Mouse (Mus musculus) megakaryocyte, embryonic 14.5 days (primary cell): Measurements from ENCODE around the gene Nmbr. TPM values are rescaled to one million over a fixed set of nuclear protein-coding genes. Genes with fewer than 3 reads are reported as not detected.

Source experiments
- H3K27me3 ChIP-seq: replicated peaks from 2 replicates; pipeline ENCODE3; 2012; ENCODE audit warnings: inconsistent platforms
- H3K36me3 ChIP-seq: replicated peaks from 2 replicates; pipeline ENCODE3; 2012; ENCODE audit warnings: low read length, inconsistent platforms, mixed read lengths
- H3K4me1 ChIP-seq: 2 replicates; pipeline ENCODE4 v1.6.1; 2012; ENCODE audit warnings: inconsistent platforms
- H3K4me3 ChIP-seq: replicated peaks from 2 replicates; pipeline ENCODE3; 2012; ENCODE audit warnings: moderate library complexity, mild to moderate bottlenecking, inconsistent platforms
- H3K9me3 ChIP-seq: 2 replicates; pipeline ENCODE4 v1.6.1; 2012; ENCODE audit warnings: inconsistent platforms
- FLI1 ChIP-seq: IDR thresholded peaks from 2 replicates; pipeline ENCODE4 v1.6.1; 2012; ENCODE audit warnings: low read length, inconsistent platforms, mixed read lengths
- GATA1 ChIP-seq: IDR thresholded peaks from 3 replicates; pipeline ENCODE4 v1.6.1; 2012; ENCODE audit warnings: mixed read lengths, low read length, inconsistent platforms, borderline replicate concordance
- polyA plus RNA-seq: library from polyadenylated mRNA; stranded (reverse); fragments of >175 nt; gene quantifications from 2 replicates; pipeline ENCODE4 v1.2.3, GENCODE M21; 2012; ENCODE audit warnings: low replicate concordance; ENCODE audit not compliant: insufficient read depth

Nmbr gene
- polyA plus RNA-seq, 1 experiment = not detected

DNA sequence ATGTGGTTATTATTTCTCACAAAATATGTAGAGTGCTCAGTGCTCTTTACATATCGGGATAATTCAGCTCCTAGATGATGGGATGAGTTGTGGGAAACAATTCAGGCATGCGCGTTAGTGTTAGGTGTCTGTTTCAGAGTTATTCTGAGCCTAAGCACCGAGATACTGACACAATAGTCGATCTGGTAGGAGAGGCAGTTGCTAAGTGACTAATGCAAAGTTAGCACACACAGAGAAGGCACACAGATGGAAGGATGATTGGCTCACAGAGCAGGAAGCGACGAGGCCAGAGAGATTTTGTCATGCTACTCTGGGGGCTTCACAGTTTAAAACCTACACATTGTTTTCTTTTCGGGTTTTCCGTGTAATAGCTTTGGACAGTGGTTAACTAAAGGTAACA is 20.3 kb downstream of the Nmbr start:
- Histone ChIP-seq H3K27me3 (no peaks in the 10 kb centered on the region), H3K4me3 (no peak overlapping the region), H3K36me3 (no peaks in the 10 kb centered on the region), H3K9me3 (no peaks in the 10 kb centered on the region), H3K4me1 (no peaks in the 10 kb centered on the region)
- no peak for TF ChIP-seq GATA1
- TF ChIP-seq FLI1 = no peak

DNA sequence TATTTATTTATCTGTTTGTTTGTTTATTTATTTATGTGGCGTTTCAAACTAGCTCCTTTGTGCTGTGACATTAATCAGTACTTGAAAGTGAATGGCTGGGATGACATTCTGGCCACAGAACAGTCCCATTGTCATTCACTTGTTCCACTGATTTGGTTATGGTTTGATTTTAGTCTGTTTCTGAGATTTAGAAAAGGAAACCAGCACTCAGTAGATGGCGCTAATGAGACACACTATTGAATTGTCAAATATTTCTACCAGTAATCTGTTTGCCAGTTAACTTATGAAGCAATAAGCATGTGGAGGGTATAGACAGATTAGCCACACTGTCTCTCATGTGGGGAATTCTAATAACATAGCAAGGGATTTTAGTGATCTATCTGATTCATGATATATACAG is 28.9 kb downstream of the Nmbr start:
- Histone ChIP-seq H3K4me3 (no peak overlapping the region), H3K27me3 (no peaks in the 10 kb centered on the region), H3K9me3 (no peaks in the 10 kb centered on the region; the same call in 1 of the 2 replicates), H3K36me3 (no peaks in the 10 kb centered on the region), H3K4me1 (no peaks in the 10 kb centered on the region)
- TF ChIP-seq GATA1 = no peak

DNA sequence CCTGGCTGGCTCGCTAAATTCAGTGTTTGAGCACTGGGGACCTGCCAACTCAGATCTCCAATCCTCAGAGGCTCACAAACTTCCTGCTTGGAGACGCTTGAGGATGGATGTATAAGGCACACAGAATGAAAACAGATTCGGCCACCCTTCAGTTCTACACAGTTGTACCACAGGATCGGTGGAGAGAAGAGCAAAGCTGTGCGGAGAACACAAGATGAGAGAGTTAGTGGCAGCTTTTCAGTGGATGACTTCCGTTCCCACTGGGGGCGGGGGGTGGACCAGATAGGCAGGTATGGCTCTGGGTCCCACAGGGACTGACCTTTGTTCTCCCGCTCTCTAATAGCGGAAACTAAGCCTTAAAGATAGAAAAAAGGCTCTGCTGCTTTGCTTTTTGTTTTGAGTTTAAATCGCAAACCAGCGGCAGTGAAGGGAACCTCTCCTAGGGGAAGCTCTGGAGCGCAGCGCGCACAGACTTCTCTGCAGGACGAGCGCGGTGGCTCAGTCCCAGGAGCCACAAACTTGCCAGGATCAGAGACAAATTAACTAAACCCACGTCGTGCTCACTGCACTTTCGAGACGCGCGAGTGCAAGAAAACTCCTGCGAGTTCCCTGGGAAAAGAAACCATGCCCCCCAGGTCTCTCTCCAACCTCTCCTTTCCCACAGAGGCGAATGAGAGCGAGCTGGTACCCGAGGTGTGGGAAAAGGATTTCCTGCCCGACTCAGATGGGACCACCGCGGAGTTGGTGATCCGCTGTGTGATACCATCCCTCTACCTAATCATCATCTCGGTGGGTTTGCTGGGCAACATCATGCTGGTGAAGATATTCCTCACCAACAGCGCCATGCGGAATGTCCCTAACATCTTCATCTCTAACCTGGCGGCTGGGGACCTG is 54.5 kb downstream of the Nmbr start:
- TF ChIP-seq FLI1 = no peak
- no peak for TF ChIP-seq GATA1
- Histone ChIP-seq H3K4me1 (peaks cover 10% of the 10 kb centered on the region), H3K27me3 (peaks cover 14% of the 10 kb centered on the region), H3K36me3 (no peaks in the 10 kb centered on the region), H3K4me3 (peak overlapping the region; percentile 77), H3K9me3 (no peaks in the 10 kb centered on the region)

DNA sequence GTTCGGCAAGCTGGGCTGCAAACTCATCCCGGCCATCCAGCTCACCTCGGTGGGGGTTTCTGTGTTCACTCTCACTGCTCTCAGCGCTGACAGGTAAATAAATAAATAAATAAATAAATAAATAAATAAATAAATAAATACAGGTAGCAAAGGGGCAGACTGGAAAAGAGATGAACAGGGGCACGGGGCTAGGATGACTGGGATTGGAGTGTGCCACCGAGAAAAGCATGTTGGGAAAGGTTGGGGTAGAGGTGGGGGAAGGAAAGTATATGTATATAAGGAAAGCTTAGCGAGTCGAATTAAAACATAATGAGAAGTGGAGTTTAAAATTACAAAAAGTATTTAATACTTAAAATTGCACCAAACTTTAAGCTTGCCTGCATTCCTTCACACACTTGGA is 55.2 kb downstream of the Nmbr start:
- no peaks in the 10 kb centered on the region for H3K9me3 ChIP-seq
- no peaks in the 10 kb centered on the region for H3K36me3 ChIP-seq
- H3K4me3 ChIP-seq = peak overlapping the region; percentile 77
- TF ChIP-seq GATA1 (no peak), FLI1 (no peak)
- peaks cover 14% of the 10 kb centered on the region for H3K27me3 ChIP-seq
- peaks cover 10% of the 10 kb centered on the region for H3K4me1 ChIP-seq

DNA sequence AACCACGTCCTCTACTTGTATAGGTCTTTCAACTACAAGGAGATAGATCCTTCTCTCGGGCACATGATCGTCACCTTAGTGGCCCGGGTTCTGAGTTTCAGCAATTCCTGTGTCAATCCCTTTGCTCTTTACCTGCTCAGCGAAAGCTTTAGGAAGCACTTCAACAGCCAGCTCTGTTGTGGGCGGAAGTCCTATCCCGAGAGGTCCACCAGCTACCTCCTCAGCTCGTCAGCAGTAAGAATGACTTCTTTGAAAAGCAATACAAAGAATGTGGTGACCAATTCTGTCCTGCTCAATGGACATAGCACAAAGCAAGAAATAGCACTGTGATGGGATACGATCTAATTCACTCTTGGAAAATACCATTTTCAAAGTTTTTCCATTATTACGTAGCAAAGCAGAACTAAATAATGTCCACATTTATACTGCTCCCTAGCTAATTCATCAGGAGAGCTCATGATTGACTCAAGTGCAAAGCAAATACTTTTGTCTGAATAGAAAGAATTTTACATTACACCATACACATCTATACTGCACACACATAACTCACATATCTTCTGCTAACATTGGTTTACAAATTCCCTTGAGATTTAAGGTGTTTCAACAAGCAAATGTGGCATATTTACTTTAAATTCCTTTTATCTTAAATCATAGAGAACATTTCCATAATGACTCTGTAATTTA is 65.0 kb downstream of the Nmbr start:
- H3K4me1 ChIP-seq = no peaks in the 10 kb centered on the region
- H3K9me3 ChIP-seq = no peaks in the 10 kb centered on the region
- no peaks in the 10 kb centered on the region for H3K36me3 ChIP-seq
- no peaks in the 10 kb centered on the region for H3K27me3 ChIP-seq
- TF ChIP-seq GATA1 (no peak), FLI1 (no peak)
- no peak overlapping the region for H3K4me3 ChIP-seq

DNA sequence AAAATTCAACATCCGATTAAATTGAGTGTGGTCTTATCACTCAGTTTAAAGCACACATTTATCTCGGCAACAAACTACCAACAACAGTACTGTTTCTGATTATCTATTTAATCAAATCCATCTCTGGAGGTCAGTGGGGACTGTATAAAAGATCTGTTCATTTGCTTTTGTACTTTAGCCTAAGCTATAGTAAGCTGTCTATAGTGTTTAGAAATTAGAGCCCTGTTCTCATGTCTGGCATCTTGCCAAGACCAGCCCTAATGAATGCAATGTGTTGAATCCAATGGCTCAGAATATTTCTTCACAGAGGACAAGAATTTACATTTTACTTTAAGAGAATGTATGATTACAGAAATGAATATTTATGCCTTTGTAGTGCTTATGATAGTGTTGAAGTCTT is 69.1 kb downstream of the Nmbr start:
- TF ChIP-seq FLI1 (no peak), GATA1 (no peak)
- H3K4me3 ChIP-seq = no peak overlapping the region
- peaks cover 5% of the 10 kb centered on the region; the same call in 1 of the 2 replicates for H3K9me3 ChIP-seq
- no peaks in the 10 kb centered on the region for H3K36me3 ChIP-seq
- H3K4me1 ChIP-seq = no peaks in the 10 kb centered on the region
- no peaks in the 10 kb centered on the region for H3K27me3 ChIP-seq

DNA sequence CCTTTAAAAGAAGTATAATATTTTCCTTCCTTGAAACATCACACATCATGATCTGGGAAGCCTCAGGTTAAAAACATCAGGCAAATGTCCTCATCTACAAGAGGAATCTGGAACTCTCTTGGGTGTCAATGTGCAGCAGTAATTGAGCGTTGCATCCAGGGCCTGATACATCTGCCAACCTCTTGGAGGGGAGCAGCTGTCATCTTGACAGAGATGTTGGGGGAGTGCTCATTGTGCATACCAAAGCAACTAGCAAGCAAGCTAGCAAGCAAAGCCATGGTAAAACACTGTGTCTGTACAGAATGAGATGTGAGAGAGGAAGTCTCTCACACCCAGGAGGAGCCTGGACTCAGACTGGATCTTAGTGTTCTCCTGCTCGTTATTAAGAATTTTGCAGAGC is 84.6 kb downstream of the Nmbr start:
- H3K4me3 ChIP-seq = no peak overlapping the region
- 0 out of 2 replicates have a peak, but pooled peaks cover 3% of the 10 kb centered on the region for H3K9me3 ChIP-seq
- H3K4me1 ChIP-seq = no peaks in the 10 kb centered on the region
- H3K27me3 ChIP-seq = no peaks in the 10 kb centered on the region
- TF ChIP-seq FLI1 = no peak
- no peak for TF ChIP-seq GATA1
- no peaks in the 10 kb centered on the region for H3K36me3 ChIP-seq

DNA sequence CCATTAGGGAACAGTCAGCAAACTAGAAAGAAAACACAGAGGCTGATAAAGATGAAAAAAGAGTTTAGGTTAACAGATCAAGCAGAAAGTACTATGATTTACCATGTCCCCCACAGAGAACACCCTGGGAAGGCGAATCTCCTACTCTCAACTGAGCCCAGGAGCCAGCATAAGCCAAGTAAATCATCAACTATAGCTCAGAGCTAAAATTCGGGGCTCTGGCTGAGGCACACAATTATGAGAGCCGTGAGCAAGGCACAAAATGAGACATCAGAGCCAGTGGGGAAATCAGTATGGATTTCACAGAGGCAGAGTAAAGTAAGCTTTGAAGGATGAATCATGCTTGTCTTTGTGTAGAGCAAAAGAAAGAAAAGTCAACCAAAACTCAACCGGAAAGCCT is 111.6 kb downstream of the Nmbr start:
- no peak overlapping the region for H3K4me3 ChIP-seq
- TF ChIP-seq FLI1 (no peak), GATA1 (no peak)
- no peaks in the 10 kb centered on the region for H3K27me3 ChIP-seq
- no peaks in the 10 kb centered on the region for H3K4me1 ChIP-seq
- H3K36me3 ChIP-seq = no peaks in the 10 kb centered on the region
- H3K9me3 ChIP-seq = no peaks in the 10 kb centered on the region

Other genes with a start within 250 kb of the Nmbr start
- not detected in 2 replicates for gene Adgrg6, start 159.9 kb upstream of the Nmbr start, polyA plus RNA-seq
- 12.4 and 15.5 TPM in 2 replicates for gene Vta1, start within 50 bp of the Nmbr start, polyA plus RNA-seq
- 3.1 TPM in 1 of 2 replicates, not detected in the other for gene Gje1, start 12.6 kb downstream of the Nmbr start, polyA plus RNA-seq